In the genomic region with DNA sequence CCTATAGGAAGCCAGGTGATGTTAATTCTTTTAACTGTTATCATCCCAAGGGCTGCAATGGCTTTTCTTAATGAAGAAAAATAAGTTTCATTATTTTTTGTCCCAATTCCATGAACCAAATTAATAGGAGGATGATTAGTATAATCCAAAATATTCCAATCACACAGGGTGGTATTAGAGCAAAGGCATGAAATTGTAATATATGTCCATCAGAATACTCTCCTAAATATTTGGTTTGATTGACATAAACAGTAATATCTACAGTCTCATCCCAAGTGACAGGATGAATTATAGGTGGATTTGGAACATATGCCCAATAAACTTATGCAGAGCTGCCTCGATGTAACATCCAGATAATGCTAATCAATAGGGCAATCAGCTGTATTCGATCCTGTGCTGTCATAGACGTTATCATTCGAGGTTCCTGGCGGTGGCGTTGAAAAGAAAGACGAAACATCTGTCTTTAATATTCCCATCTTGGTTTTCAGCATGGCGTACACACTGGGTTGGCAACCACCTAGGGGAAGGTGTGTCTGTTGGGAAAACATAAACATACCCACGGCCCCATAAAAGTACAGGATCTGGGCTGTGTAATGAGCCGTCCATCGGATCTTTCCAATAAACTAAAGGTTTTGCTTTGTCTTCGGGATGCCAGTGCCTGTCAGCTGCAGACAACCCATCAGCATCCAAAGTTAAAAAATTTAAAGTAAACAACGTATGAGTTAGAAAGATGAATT, we compare ENCODE assay signal across 7 mouse cellular contexts. TPM values are rescaled to one million over a fixed set of nuclear protein-coding genes. Genes with fewer than 3 reads are reported as not detected.
DNase-seq lines count a peak whose midpoint lies in the region; ATAC-seq and TF ChIP-seq lines count a peak whose summit lies in the region.
"Not testable (repeated sequence)": the region's sequence is repeated elsewhere in the genome, so short reads cannot be mapped to it uniquely, and the experiment has no call there.

No protein-coding gene starts in this region.

- not testable (repeated sequence) for TF ChIP-seq CTCF in liver, embryonic 14.5 days (IDR thresholded peaks at IDR 0.05; ENCODE audit: low read depth)

- not testable (repeated sequence) for H3K4me2 ChIP-seq in embryonic facial prominence, embryonic 13.5 days; heart, embryonic 11.5 days; hindbrain, embryonic 13.5 days; kidney, embryonic 16.5 days (replicated peaks; ENCODE audit: low read depth, low read length); liver, embryonic 14.5 days (ENCODE audit: low read depth); midbrain, embryonic 11.5 days; neural tube, embryonic 13.5 days

- H3K9ac ChIP-seq in embryonic facial prominence, embryonic 13.5 days; heart, embryonic 11.5 days (ENCODE audit: low read depth, low read length); hindbrain, embryonic 13.5 days; kidney, embryonic 16.5 days (replicated peaks; ENCODE audit: low read length); liver, embryonic 14.5 days (replicated peaks); midbrain, embryonic 11.5 days (ENCODE audit: low read length); neural tube, embryonic 13.5 days: not testable (repeated sequence)

- not testable (repeated sequence) for H3K9me3 ChIP-seq in embryonic facial prominence, embryonic 13.5 days; heart, embryonic 11.5 days (replicated peaks; ENCODE audit: control insufficient read depth, low read length); hindbrain, embryonic 13.5 days; kidney, embryonic 16.5 days (ENCODE audit: low read length); liver, embryonic 14.5 days (ENCODE audit: control insufficient read depth, low read length); midbrain, embryonic 11.5 days (ENCODE audit: control insufficient read depth, low read length); neural tube, embryonic 13.5 days

- DNase-seq in liver, embryonic 14.5 days (ENCODE audit: low read depth in 3 of 3, low spot score in 3 of 3); midbrain, embryonic 11.5 days (ENCODE audit: low spot score, missing footprints): not testable (repeated sequence)

- TF ChIP-seq EP300 in liver, embryonic 14.5 days (IDR thresholded peaks at IDR 0.05; ENCODE audit: low read depth) = not testable (repeated sequence)

- not testable (repeated sequence) for H3K27me3 ChIP-seq in embryonic facial prominence, embryonic 13.5 days; heart, embryonic 11.5 days (ENCODE audit: control insufficient read depth, insufficient read depth, low read length); hindbrain, embryonic 13.5 days; kidney, embryonic 16.5 days (ENCODE audit: insufficient read depth, low read length); liver, embryonic 14.5 days (ENCODE audit: control insufficient read depth, insufficient read depth, low read length); midbrain, embryonic 11.5 days (ENCODE audit: control insufficient read depth, insufficient read depth, low read length); neural tube, embryonic 13.5 days

- ATAC-seq in embryonic facial prominence, embryonic 13.5 days (ENCODE audit: insufficient number of reproducible peaks, insufficient read depth, low FRiP score, low TSS enrichment, low read depth) = peak; percentile 56
- 0 out of 2 replicates have a peak, but pooled peaks have one; percentile 37 for ATAC-seq in heart, embryonic 11.5 days (replicated peaks; ENCODE audit: insufficient number of reproducible peaks, low FRiP score, low TSS enrichment)
- ATAC-seq in hindbrain, embryonic 13.5 days (ENCODE audit: low FRiP score) = peak; percentile 51; the same call in 1 of the 2 replicates
- peak; percentile 49; the same call in 1 of the 2 replicates for ATAC-seq in kidney, embryonic 16.5 days (ENCODE audit: low FRiP score, low TSS enrichment)
- peak; percentile 36; the same call in 1 of the 2 replicates for ATAC-seq in liver, embryonic 14.5 days (ENCODE audit: insufficient read depth)
- peak; percentile 77 for ATAC-seq in midbrain, embryonic 11.5 days (ENCODE audit: low FRiP score)
- ATAC-seq in neural tube, embryonic 13.5 days (ENCODE audit: low read depth) = 0 out of 2 replicates have a peak, but pooled peaks have one; percentile 27

- not testable (repeated sequence) for H3K36me3 ChIP-seq in embryonic facial prominence, embryonic 13.5 days; heart, embryonic 11.5 days (ENCODE audit: control insufficient read depth, insufficient read depth, low read length); hindbrain, embryonic 13.5 days; kidney, embryonic 16.5 days (ENCODE audit: insufficient read depth, low read length); liver, embryonic 14.5 days (replicated peaks; ENCODE audit: control insufficient read depth, insufficient read depth, low read depth); midbrain, embryonic 11.5 days (ENCODE audit: control insufficient read depth, insufficient read depth, low read length); neural tube, embryonic 13.5 days

- H3K4me1 ChIP-seq in embryonic facial prominence, embryonic 13.5 days; heart, embryonic 11.5 days (ENCODE audit: control insufficient read depth, insufficient read depth, low read length); hindbrain, embryonic 13.5 days (replicated peaks); kidney, embryonic 16.5 days (ENCODE audit: insufficient read depth, low read length); liver, embryonic 14.5 days (replicated peaks; ENCODE audit: control insufficient read depth in 2 of 2, insufficient read depth in 2 of 2, low read length in 1 of 2); midbrain, embryonic 11.5 days (ENCODE audit: control insufficient read depth, insufficient read depth, low read length); neural tube, embryonic 13.5 days (replicated peaks): not testable (repeated sequence)

- not testable (repeated sequence) for H3K27ac ChIP-seq in embryonic facial prominence, embryonic 13.5 days; heart, embryonic 11.5 days (ENCODE audit: low read depth, low read length); hindbrain, embryonic 13.5 days; kidney, embryonic 16.5 days (ENCODE audit: low read length); liver, embryonic 14.5 days; midbrain, embryonic 11.5 days (ENCODE audit: low read depth, low read length); neural tube, embryonic 13.5 days (replicated peaks)

- WGBS in embryonic facial prominence, embryonic 13.5 days = no CpG with 5 or more reads among the region's 13 CpGs
- WGBS in heart, embryonic 11.5 days (ENCODE audit: insufficient replicate concordance) = no CpG with 5 or more reads among the region's 13 CpGs
- no CpG with 5 or more reads among the region's 13 CpGs for WGBS in hindbrain, embryonic 13.5 days
- no CpG with 5 or more reads among the region's 13 CpGs for WGBS in kidney, embryonic 16.5 days
- WGBS in liver, embryonic 14.5 days (ENCODE audit: insufficient replicate concordance) = no CpG with 5 or more reads among the region's 13 CpGs
- no CpG with 5 or more reads among the region's 13 CpGs for WGBS in midbrain, embryonic 11.5 days
- WGBS in neural tube, embryonic 13.5 days = no CpG with 5 or more reads among the region's 13 CpGs

- H3K4me3 ChIP-seq in embryonic facial prominence, embryonic 13.5 days; heart, embryonic 11.5 days (ENCODE audit: low read depth, low read length); hindbrain, embryonic 13.5 days; kidney, embryonic 16.5 days (ENCODE audit: low read length); liver, embryonic 14.5 days (ENCODE audit: insufficient read depth in 1 of 2, low read depth in 2 of 2, low read length in 2 of 2); midbrain, embryonic 11.5 days (ENCODE audit: low read depth, low read length); neural tube, embryonic 13.5 days: not testable (repeated sequence)

RNA-seq across cellular contexts. Expression of a gene that starts 50.3 kb away (rescaled TPM):
- 6.9 and 7.3 TPM in 2 replicates for polyA plus RNA-seq in embryonic facial prominence, embryonic 13.5 days (2015; fragmentation: Nextera tagmentation; extraction: Ambion mirVana)
- polyA plus RNA-seq in heart, embryonic 11.5 days (2014; fragmentation: Nextera tagmentation; extraction: Ambion mirVana) = 7.8 and 8.3 TPM in 2 replicates
- 5.6 and 6.0 TPM in 2 replicates for polyA plus RNA-seq in hindbrain, embryonic 13.5 days (2015; fragmentation: Nextera tagmentation; extraction: Ambion mirVana)
- polyA plus RNA-seq in kidney, embryonic 16.5 days (2015; fragmentation: Nextera tagmentation; extraction: Ambion mirVana) = 5.3 and 6.2 TPM in 2 replicates
- 0.94 and 2.6 TPM in 2 replicates for polyA plus RNA-seq in liver, embryonic 14.5 days (2012; rRNA removed)
- 5.5 and 8.1 TPM in 2 replicates for polyA plus RNA-seq in liver, embryonic 14.5 days (2014; fragmentation: Nextera tagmentation; extraction: Ambion mirVana)
- polyA plus RNA-seq in midbrain, embryonic 11.5 days (2014; fragmentation: Nextera tagmentation; extraction: Ambion mirVana) = 7.9 and 8.7 TPM in 2 replicates
- 6.0 and 6.4 TPM in 2 replicates for polyA plus RNA-seq in neural tube, embryonic 13.5 days (2015; fragmentation: Nextera tagmentation; extraction: Ambion mirVana)

Comparison
In these comparisons a context has a peak if more than half of its experiments do, and no peak if none do; other contexts are left out.
1. ATAC-seq: peak in every context shown above with its lines; median percentile 77 in midbrain, embryonic 11.5 days; 56 in embryonic facial prominence, embryonic 13.5 days; 51 in hindbrain, embryonic 13.5 days; 49 in kidney, embryonic 16.5 days; 37 in heart, embryonic 11.5 days; 36 in liver, embryonic 14.5 days; 27 in neural tube, embryonic 13.5 days.